ENCODE assay signal across 21 mouse cellular contexts in the genomic region with DNA sequence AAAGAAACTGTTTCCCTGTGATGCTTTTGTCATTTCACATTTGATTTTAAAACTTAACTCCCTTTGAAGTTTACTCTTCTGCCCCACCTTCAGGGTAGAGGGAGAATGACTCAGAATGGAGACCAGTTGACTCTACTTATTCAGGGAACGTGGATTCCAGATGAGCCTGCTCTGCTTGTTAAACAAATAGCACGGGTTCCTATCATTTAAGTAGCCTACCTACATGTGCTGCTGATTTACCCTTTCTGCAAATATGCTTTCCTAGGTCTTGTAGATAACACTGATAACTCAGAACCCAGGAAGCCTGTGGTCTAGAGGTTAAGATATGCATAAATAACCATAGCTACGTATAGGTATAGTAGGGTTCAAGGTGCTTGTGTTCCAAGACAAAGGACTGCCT. TPM values are rescaled to one million over a fixed set of nuclear protein-coding genes. Genes with fewer than 3 reads are reported as not detected.
DNase-seq lines count a peak whose midpoint lies in the region; ATAC-seq lines count a peak whose summit lies in the region.
"Had no signal": no experiment of that assay in that cellular context is flagged by ENCODE, and none has a peak within 500 bp of the region (broad histone marks: within the 10 kb centered on the region; RNA-seq: fewer than 3 reads in every experiment).

No protein-coding gene starts in this region.

- no peak overlapping the region for H3K4me2 ChIP-seq in liver, embryonic 12.5 days
- H3K4me2 ChIP-seq in forebrain, embryonic 12.5 days = no peak overlapping the region
- H3K4me2 ChIP-seq: embryonic facial prominence, embryonic 15.5 days; forebrain, embryonic 13.5 days; heart, embryonic 11.5 days; hindbrain, embryonic 15.5 days; lung, embryonic 15.5 days had no signal

- no peaks in the 10 kb centered on the region for H3K9me3 ChIP-seq in liver, embryonic 12.5 days (replicated peaks)
- no peaks in the 10 kb centered on the region for H3K9me3 ChIP-seq in forebrain, embryonic 12.5 days
- H3K9me3 ChIP-seq: embryonic facial prominence, embryonic 15.5 days; forebrain, embryonic 13.5 days; hindbrain, embryonic 15.5 days; lung, embryonic 15.5 days had no signal

- no peaks in the 10 kb centered on the region for H3K36me3 ChIP-seq in liver, embryonic 12.5 days
- no peaks in the 10 kb centered on the region for H3K36me3 ChIP-seq in forebrain, embryonic 12.5 days (replicated peaks)
- H3K36me3 ChIP-seq: embryonic facial prominence, embryonic 15.5 days; hindbrain, embryonic 15.5 days; lung, embryonic 15.5 days had no signal

- 0 out of 2 replicates have a peak overlapping the region, but pooled peaks have one; percentile 14 for H3K9ac ChIP-seq in liver, embryonic 12.5 days
- H3K9ac ChIP-seq in forebrain, embryonic 12.5 days = no peak overlapping the region
- H3K9ac ChIP-seq: embryonic facial prominence, embryonic 15.5 days; forebrain, embryonic 13.5 days; hindbrain, embryonic 15.5 days; lung, embryonic 15.5 days had no signal

- peaks cover 40% of the 10 kb centered on the region for H3K4me1 ChIP-seq in liver, embryonic 12.5 days
- H3K4me1 ChIP-seq in forebrain, embryonic 12.5 days = peaks cover 11% of the 10 kb centered on the region

- DNase-seq in liver (no peak), ZHBTc4 (ENCODE audit: low read depth, low spot score) (peak; percentile 73)
- DNase-seq in CD4-positive helper T cell, adult 2 months (ENCODE audit: low read depth, low spot score) = peak; percentile 42
- DNase-seq in naive thymus-derived CD4-positive, alpha-beta T cell, adult 2 months (ENCODE audit: low read depth) = peak; percentile 64
- DNase-seq in kidney, postnatal 14 days = no peak
- DNase-seq in retina, embryonic 14.5 days (ENCODE audit: low spot score) = no peak
- DNase-seq: adrenal gland, postnatal 14 days; B cell, adult 2 months; cerebellum, adult 8-10 months; kidney, adult 18-20 months; kidney, postnatal 25 days; spleen, adult 18-20 months had no signal

- ATAC-seq in liver, embryonic 12.5 days = no peak
- ATAC-seq in forebrain, embryonic 12.5 days (ENCODE audit: low FRiP score) = no peak
- ATAC-seq: forebrain, embryonic 13.5 days; midbrain, embryonic 16.5 days had no signal

- WGBS in liver, embryonic 12.5 days (ENCODE audit: insufficient replicate concordance) = 18% methylated on average over 3 of the region's 3 CpGs
- 69% methylated on average over 3 of the region's 3 CpGs for WGBS in forebrain, embryonic 12.5 days

- no peak overlapping the region for H3K27ac ChIP-seq in liver, embryonic 12.5 days
- H3K27ac ChIP-seq in forebrain, embryonic 12.5 days = no peak overlapping the region
- H3K27ac ChIP-seq: embryonic facial prominence, embryonic 15.5 days; forebrain, embryonic 13.5 days; hindbrain, embryonic 15.5 days; lung, embryonic 15.5 days had no signal

- no peak overlapping the region for H3K4me3 ChIP-seq in liver, embryonic 12.5 days
- H3K4me3 ChIP-seq in forebrain, embryonic 12.5 days (replicated peaks) = no peak overlapping the region
- H3K4me3 ChIP-seq: embryonic facial prominence, embryonic 15.5 days; forebrain, embryonic 13.5 days; hindbrain, embryonic 15.5 days; lung, embryonic 15.5 days had no signal

- H3K27me3 ChIP-seq in liver, embryonic 12.5 days (replicated peaks) = no peaks in the 10 kb centered on the region
- no peaks in the 10 kb centered on the region for H3K27me3 ChIP-seq in forebrain, embryonic 12.5 days
- H3K27me3 ChIP-seq: embryonic facial prominence, embryonic 15.5 days; forebrain, embryonic 13.5 days; hindbrain, embryonic 15.5 days; lung, embryonic 15.5 days had no signal

RNA-seq across cellular contexts. Expression of gene Lrr1, which starts 3.7 kb away (rescaled TPM):
- polyA plus RNA-seq in liver, embryonic 12.5 days (2016; fragmentation: Nextera tagmentation; extraction: Ambion mirVana) = 21.3 and 24.3 TPM in 2 replicates
- 29.7 and 32.0 TPM in 2 replicates for polyA plus RNA-seq in forebrain, embryonic 12.5 days (2016; fragmentation: Nextera tagmentation; extraction: Ambion mirVana)

RNA-seq across cellular contexts. Expression of gene Rps29, which starts 5.9 kb away (rescaled TPM):
- polyA plus RNA-seq in liver, embryonic 12.5 days (2016; fragmentation: Nextera tagmentation; extraction: Ambion mirVana) = 1,522 and 1,647 TPM in 2 replicates
- polyA plus RNA-seq in forebrain, embryonic 12.5 days (2016; fragmentation: Nextera tagmentation; extraction: Ambion mirVana) = 1,451 and 1,514 TPM in 2 replicates

RNA-seq across cellular contexts. Expression of gene Rpl36al, which starts 19.0 kb away (rescaled TPM):
- polyA plus RNA-seq in liver, embryonic 12.5 days (2016; fragmentation: Nextera tagmentation; extraction: Ambion mirVana) = 797 and 813 TPM in 2 replicates
- 480 and 487 TPM in 2 replicates for polyA plus RNA-seq in forebrain, embryonic 12.5 days (2016; fragmentation: Nextera tagmentation; extraction: Ambion mirVana)

RNA-seq across cellular contexts. Expression of gene Mgat2, which starts 19.1 kb away (rescaled TPM):
- polyA plus RNA-seq in liver, embryonic 12.5 days (2016; fragmentation: Nextera tagmentation; extraction: Ambion mirVana) = 48.4 and 51.0 TPM in 2 replicates
- 45.6 and 46.6 TPM in 2 replicates for polyA plus RNA-seq in forebrain, embryonic 12.5 days (2016; fragmentation: Nextera tagmentation; extraction: Ambion mirVana)

RNA-seq across cellular contexts. Expression of gene Gm49383, which starts 32.0 kb away (rescaled TPM):
- 28.5 and 29.0 TPM in 2 replicates for polyA plus RNA-seq in liver, embryonic 12.5 days (2016; fragmentation: Nextera tagmentation; extraction: Ambion mirVana)
- 38.6 and 41.0 TPM in 2 replicates for polyA plus RNA-seq in forebrain, embryonic 12.5 days (2016; fragmentation: Nextera tagmentation; extraction: Ambion mirVana)
- polyA plus RNA-seq: testis, adult 2 months had no signal

Comparison
In these comparisons a context has a peak if more than half of its experiments do, and no peak if none do; other contexts are left out.
1. DNase-seq: peak in CD4-positive helper T cell, adult 2 months (single experiment), ZHBTc4 (single experiment) and naive thymus-derived CD4-positive, alpha-beta T cell, adult 2 months (single experiment); none in liver (single experiment), kidney, postnatal 14 days (single experiment) and retina, embryonic 14.5 days (single experiment).